Mouse (Mus musculus) heart, adult 9 months (tissue): ENCODE results near the gene Adgrg1.

Source experiments
- DNase-seq, 2 experiments: peaks; one replicate each; pipeline ENCODE4 v3.0.0; 2022; ENCODE audit warnings: low spot score in 2 of 2

Adgrg1 gene

GRCm38 (mm10) chr8:94976651-94977417 is 2.3 kb downstream of the Adgrg1 start:
- DNase-seq, result no peak

GRCm38 (mm10) chr8:94978131-94978530 is 3.6 kb downstream of the Adgrg1 start:
- DNase-seq, result no peak

GRCm38 (mm10) chr8:94978593-94979319 is 4.2 kb downstream of the Adgrg1 start:
- no peak for DNase-seq

- no peak for DNase-seq
Observed at GRCm38 (mm10) chr8:94980176-94980575, 5.6 kb downstream of the Adgrg1 start.

- DNase-seq, result no peak
Observed at GRCm38 (mm10) chr8:94980976-94981375, 6.4 kb downstream of the Adgrg1 start.

- no peak for DNase-seq
Observed at GRCm38 (mm10) chr8:94981848-94982247, 7.3 kb downstream of the Adgrg1 start.

GRCm38 (mm10) chr8:94983146-94983545 is 8.6 kb downstream of the Adgrg1 start:
- DNase-seq, result no peak

GRCm38 (mm10) chr8:94983881-94984516 is 9.4 kb downstream of the Adgrg1 start:
- peak; percentile 61 to 86 for DNase-seq

GRCm38 (mm10) chr8:94985023-94985422 is 10.5 kb downstream of the Adgrg1 start:
- DNase-seq, result no peak

GRCm38 (mm10) chr8:94986676-94987075 is 12.1 kb downstream of the Adgrg1 start:
- DNase-seq, result no peak

GRCm38 (mm10) chr8:94987553-94987952 is 13.0 kb downstream of the Adgrg1 start:
- no peak for DNase-seq

- no peak for DNase-seq
Observed at GRCm38 (mm10) chr8:94988619-94989018, 14.1 kb downstream of the Adgrg1 start.

- DNase-seq, result no peak
Observed at GRCm38 (mm10) chr8:94989711-94990110, 15.2 kb downstream of the Adgrg1 start.

- DNase-seq, result no peak
Observed at GRCm38 (mm10) chr8:94990598-94991453, 16.3 kb downstream of the Adgrg1 start.

- DNase-seq, result no peak
Observed at GRCm38 (mm10) chr8:94991454-94991994, 17.0 kb downstream of the Adgrg1 start.

- no peak for DNase-seq
Observed at GRCm38 (mm10) chr8:94992010-94992409, 17.5 kb downstream of the Adgrg1 start.

GRCm38 (mm10) chr8:94992534-94992933 is 18.0 kb downstream of the Adgrg1 start:
- DNase-seq, result peak; percentile 77 to 86

- no peak for DNase-seq
Observed at GRCm38 (mm10) chr8:94992996-94993724, 18.6 kb downstream of the Adgrg1 start.

- no peak for DNase-seq
Observed at GRCm38 (mm10) chr8:94994006-94994405, 19.5 kb downstream of the Adgrg1 start.

GRCm38 (mm10) chr8:94994510-94994909 is 20.0 kb downstream of the Adgrg1 start:
- no peak for DNase-seq
